Mouse (Mus musculus): ENCODE results near the gene Fam92b.

DNA sequence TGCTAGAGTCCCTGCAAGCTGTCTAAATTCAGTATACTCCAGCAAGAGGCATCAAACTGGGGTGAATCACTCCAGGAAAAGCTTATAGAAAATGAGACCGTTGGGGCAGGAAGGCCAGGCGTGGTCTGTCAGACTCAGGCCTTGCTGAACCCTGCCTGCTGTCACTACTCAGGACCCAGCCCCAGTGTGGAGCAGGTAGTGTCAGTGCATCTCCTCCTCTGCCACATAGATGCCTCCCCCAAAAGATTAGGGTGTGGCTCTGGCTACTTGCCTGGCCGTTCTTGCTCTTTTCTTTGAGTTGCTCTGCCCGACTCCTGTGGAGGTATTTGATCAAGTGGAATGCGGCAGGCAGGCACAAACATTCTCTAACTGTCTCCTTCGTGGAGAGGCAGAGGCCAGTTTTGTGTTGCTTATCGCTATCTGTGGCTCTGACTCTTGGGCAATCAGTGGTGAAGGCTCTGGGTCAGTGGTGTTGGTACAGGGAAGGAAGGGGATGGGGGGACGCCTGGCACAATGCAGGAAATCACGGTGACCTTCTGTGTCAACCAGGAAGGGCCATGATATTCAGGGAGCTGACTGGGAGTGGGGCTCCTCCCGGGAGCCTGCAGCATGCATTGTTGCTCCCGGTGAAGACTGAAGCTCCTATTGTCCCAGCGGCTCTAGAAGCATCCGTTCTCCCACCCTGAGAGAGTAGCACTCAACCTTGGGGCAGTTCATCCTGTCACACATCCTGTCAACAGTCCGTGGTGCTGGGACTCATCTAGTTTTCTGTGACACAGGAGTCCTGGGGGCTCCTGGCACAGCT, 50.7 kb downstream of the Fam92b start:
- TF ChIP-seq CTCF (IDR thresholded peaks at IDR 0.05; ENCODE audit: extremely low read depth, insufficient read depth, insufficient read length, insufficient replicate concordance): no peak
- TF ChIP-seq POLR2A (IDR thresholded peaks at IDR 0.05; ENCODE audit: low read depth, low read length): no peak

All from spleen, adult 2 months (tissue).